Mouse (Mus musculus): ENCODE data around the gene Olfr313.
"Not testable (repeated sequence)": the region's sequence is repeated elsewhere in the genome, so short reads cannot be mapped to it uniquely, and the experiment has no call there.

The Olfr313 gene

GRCm38 (mm10) chr11:58814700-58815099 is at the start of gene Olfr313:
Gene Olfr313, plus strand, starts transcription at chr11:58815000.
- not testable (repeated sequence) for DNase-seq (ENCODE audit: low read depth, low spot score)

GRCm38 (mm10) chr11:58772888-58773287 is 41.9 kb upstream of the Olfr313 start, which contains the start of gene Olfr315:
Gene Olfr315, plus strand, starts transcription at chr11:58773188.
- DNase-seq (ENCODE audit: low read depth, low spot score), result no peak

- DNase-seq (ENCODE audit: low read depth, low spot score), result no peak
Observed at GRCm38 (mm10) chr11:58782480-58783089, 32.2 kb upstream of the Olfr313 start, which contains the start of gene Olfr314. Gene Olfr314, plus strand, starts transcription at chr11:58782952.

- no peak for DNase-seq (ENCODE audit: low read depth, low spot score)
Observed at GRCm38 (mm10) chr11:58784182-58784581, 30.6 kb upstream of the Olfr313 start.

GRCm38 (mm10) chr11:58787651-58788050 is 27.1 kb upstream of the Olfr313 start:
- DNase-seq (ENCODE audit: low read depth, low spot score), result no peak

- DNase-seq (ENCODE audit: low read depth, low spot score), result no peak
Observed at GRCm38 (mm10) chr11:58788346-58788745, 26.5 kb upstream of the Olfr313 start.

GRCm38 (mm10) chr11:58789532-58789931 is 25.3 kb upstream of the Olfr313 start:
- no peak for DNase-seq (ENCODE audit: low read depth, low spot score)

- no peak for DNase-seq (ENCODE audit: low read depth, low spot score)
Observed at GRCm38 (mm10) chr11:58790053-58790452, 24.7 kb upstream of the Olfr313 start.

GRCm38 (mm10) chr11:58790646-58791045 is 24.2 kb upstream of the Olfr313 start:
- no peak for DNase-seq (ENCODE audit: low read depth, low spot score)

- no peak for DNase-seq (ENCODE audit: low read depth, low spot score)
Observed at GRCm38 (mm10) chr11:58795856-58796255, 18.9 kb upstream of the Olfr313 start.

- no peak for DNase-seq (ENCODE audit: low read depth, low spot score)
Observed at GRCm38 (mm10) chr11:58796850-58797249, 17.9 kb upstream of the Olfr313 start.

GRCm38 (mm10) chr11:58799747-58800146 is 15.1 kb upstream of the Olfr313 start:
- DNase-seq (ENCODE audit: low read depth, low spot score), result no peak

- peak; percentile 79 for DNase-seq (ENCODE audit: low read depth, low spot score)
Observed at GRCm38 (mm10) chr11:58801558-58802228, 13.1 kb upstream of the Olfr313 start, which contains the start of gene Fam183b. Gene Fam183b, minus strand, starts transcription at chr11:58801960.

- no peak for DNase-seq (ENCODE audit: low read depth, low spot score)
Observed at GRCm38 (mm10) chr11:58803871-58804270, 10.9 kb upstream of the Olfr313 start.

- no peak for DNase-seq (ENCODE audit: low read depth, low spot score)
Observed at GRCm38 (mm10) chr11:58804393-58804792, 10.4 kb upstream of the Olfr313 start.

- DNase-seq (ENCODE audit: low read depth, low spot score), result peak; percentile 39
Observed at GRCm38 (mm10) chr11:58812001-58812400, 2.8 kb upstream of the Olfr313 start.

GRCm38 (mm10) chr11:58815676-58816075 is 876 bp downstream of the Olfr313 start:
- no peak for DNase-seq (ENCODE audit: low read depth, low spot score)

GRCm38 (mm10) chr11:58828937-58829336 is 14.1 kb downstream of the Olfr313 start, which contains the start of gene Olfr312:
Gene Olfr312, plus strand, starts transcription at chr11:58829237.
- DNase-seq (ENCODE audit: low read depth, low spot score), result not testable (repeated sequence)

- no peak for DNase-seq (ENCODE audit: low read depth, low spot score)
Observed at GRCm38 (mm10) chr11:58829764-58830163, 15.0 kb downstream of the Olfr313 start.

- DNase-seq (ENCODE audit: low read depth, low spot score), result not testable (repeated sequence)
Observed at GRCm38 (mm10) chr11:58832541-58832940, 17.7 kb downstream of the Olfr313 start.

GRCm38 (mm10) chr11:58838951-58839350 is 24.2 kb downstream of the Olfr313 start, which contains the start of gene Olfr311:
Gene Olfr311, plus strand, starts transcription at chr11:58839251.
- not testable (repeated sequence) for DNase-seq (ENCODE audit: low read depth, low spot score)

GRCm38 (mm10) chr11:58846919-58847461 is 32.2 kb downstream of the Olfr313 start, which contains the start of gene Gm12258:
Gene Gm12258, plus strand, starts transcription at chr11:58847158.
- DNase-seq (ENCODE audit: low read depth, low spot score), result peak; percentile 99

Measured in R1 (cell line).